Mouse (Mus musculus) spleen, postnatal 14 days (tissue): ENCODE results near the gene Ewsr1.

Experiments used
- DNase-seq, 2 experiments: peaks; one replicate each; pipeline ENCODE4 v3.0.0; 2021 to 2022; ENCODE audit warnings: low spot score in 2 of 2

Gene Ewsr1

DNA sequence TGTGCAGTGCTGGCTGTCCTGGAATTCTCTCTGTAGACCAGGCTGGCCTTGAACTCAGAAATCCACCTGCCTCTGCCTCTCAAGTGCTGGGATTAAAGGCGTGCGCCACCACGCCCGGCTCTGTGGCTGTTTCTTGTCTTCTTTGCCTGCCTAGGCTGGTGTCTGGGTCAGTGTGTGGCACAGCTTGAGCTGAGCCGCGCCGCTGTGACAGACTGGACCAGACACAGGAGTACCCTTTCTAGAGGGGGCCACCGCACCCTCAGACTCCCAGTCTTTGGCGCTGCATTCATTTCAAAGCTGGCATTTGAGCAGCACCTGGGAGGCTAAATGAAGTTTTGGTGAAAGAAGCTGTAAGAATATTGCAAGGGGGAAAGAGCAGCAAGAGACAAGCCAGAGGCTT is 40.3 kb downstream of the Ewsr1 start:
- DNase-seq = no peak

DNA sequence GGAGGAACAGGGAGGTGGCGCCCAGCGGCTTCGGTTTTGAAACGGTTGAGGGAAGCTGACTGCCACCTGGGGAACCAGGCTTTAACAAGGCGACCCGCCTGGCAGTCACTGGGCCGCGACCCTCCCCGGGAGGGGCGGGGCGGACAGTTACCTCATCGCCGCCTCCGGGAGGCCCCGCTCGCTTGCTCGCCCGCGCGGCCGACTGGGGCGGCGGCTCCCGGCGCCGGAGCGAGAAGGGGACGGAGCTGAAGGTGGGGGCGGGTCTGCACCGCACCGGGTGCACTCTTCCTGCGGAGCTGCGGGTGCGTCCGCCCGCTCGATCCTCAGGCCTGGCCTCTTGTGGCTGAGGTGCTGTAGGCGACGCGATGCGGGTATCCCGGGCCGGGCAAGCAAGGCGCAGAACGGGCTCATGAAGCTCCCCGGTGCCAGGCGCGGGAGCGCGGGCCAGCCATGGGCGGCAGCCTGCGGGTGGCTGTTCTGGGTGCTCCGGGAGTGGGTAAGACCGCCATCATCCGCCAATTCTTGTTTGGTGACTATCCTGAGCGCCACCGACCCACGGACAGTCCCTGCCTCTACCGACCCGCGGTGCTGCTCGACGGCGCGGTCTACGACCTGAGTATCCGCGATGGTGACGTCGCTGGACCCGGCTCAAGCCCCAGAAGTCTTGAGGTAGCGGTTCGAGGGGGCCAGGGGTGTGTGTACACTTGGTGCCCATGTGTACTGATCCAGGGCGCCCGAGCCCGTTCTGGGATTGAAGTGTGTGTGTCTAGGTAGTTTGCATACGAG is 41.0 kb downstream of the Ewsr1 start, which contains the start of gene Rasl10a:
TSS of gene Rasl10a (plus strand) at position 273 of the 786 bp plus-strand sequence.
- DNase-seq = peak in 1 of 2 experiments; percentile 48

DNA sequence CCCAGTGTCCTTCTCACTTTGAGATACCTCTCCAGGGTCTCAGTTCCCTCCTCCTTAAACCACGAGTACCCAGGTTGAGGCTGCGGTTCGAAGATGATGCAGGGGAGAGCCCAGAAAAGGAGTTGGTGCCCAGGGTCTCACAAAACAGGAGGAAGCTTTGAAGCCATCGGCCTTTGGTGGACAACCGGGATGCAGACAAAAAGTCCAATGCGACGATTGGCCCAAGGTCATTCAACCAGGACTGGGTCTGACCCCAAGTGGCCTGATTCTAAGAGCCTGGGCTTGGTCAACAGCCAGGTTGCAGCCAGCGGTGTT is 41.6 kb downstream of the Ewsr1 start:
- DNase-seq = no peak

DNA sequence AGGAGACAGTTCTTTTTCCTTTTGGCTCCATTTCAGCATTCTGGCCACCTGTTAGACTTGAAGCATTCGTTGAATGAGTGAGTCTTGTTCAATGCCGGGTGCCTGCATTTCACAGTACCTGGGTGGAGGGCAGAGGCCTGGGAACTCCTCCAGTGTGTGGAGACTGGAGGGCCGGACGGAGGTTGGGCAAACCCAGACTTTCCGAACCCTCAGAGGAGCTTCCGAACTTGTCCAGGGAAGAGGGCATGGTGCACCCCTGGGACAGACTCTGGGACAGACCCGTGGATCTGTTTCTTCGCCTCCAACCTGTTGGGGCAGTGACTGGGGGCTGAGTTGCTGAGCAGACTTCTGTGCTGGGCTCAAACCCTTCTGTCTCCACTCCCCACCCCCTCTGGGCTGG is 42.0 kb downstream of the Ewsr1 start:
- DNase-seq = no peak

DNA sequence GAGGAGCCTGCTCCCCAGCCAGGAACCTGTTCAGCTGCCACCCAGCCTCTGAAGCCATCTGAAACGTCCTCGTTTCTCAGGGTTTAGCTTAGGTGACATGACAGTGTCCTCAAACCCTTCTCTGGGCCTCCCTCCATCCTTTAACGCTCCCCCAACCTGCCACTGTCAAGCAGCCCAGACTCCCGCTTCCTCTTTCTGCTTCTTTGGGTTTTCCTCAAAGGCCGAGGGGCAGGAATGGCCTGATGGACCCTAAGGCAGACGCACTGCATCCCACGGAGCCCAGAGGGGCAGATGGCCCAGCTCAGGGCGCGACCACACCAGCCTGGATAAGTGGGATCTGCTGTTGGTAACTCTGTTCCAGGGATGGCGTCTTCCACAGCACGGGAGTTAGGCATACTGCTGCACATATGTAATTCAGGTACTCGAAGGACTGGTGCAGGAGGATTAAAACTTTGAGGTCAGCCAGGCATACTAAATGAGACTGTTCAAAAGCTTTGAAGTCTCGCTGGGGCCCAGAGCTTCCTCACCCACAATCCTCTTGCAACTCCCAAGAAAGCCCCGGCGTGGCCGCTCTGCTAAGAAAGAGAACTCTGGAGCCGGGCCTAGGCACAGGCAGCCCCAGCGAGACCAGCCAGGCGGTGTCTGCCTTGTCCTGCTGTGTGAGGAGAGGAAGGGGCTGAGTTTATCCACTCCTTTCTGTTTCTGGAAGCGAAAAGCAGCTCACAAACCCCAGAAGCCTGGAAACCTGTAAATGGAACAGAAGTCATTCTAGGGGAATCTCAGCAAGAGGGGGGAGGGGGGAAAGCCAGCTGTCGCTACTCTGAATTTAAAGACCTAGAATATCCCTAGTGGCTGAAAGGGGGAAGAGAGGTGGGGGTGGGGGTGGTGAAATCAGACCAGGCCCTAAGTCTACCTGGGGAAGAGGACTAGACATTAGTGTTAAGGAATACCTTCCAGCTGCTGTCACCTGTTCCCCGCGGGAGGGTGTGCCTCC is 42.8 kb downstream of the Ewsr1 start:
- no peak for DNase-seq

DNA sequence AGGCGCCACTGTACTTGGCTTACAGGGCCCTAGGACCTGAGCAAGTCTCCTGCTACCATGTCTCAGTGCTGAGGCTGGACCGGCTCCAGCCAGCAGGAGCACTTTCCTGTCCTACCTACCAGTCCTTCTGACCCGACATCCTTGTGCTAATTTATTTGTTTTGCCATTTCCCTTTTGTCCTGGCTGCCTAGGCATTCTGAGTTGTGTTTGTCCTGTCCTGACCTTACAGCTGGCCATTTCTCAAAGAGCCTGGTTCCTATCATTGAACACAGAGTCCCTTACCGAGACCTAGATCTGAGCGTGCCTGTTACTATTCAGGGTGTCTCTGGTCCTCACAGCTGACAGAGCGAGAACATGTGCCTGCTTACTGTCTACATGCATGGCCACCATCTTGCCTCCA is 44.2 kb downstream of the Ewsr1 start:
- no peak for DNase-seq

DNA sequence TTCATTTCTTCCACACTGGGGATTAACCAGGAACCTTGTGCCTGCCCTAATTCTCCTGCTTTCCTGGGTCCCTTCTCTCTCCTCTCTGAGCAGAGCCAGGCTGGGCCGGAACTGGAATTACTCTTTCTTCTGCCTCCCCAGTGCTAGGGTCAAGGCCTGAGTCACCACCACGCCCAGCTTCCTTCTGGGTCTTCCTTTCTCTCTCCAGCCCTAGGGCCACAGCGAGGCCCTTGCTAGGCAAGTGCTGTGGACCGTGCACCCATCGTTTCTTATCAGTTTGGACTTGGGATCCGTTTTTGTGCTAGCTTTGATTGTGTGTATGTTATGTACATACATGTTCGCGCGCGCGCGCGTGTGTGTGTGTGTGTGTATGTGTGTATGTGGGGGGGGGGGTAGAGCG is 44.9 kb downstream of the Ewsr1 start:
- no peak for DNase-seq

DNA sequence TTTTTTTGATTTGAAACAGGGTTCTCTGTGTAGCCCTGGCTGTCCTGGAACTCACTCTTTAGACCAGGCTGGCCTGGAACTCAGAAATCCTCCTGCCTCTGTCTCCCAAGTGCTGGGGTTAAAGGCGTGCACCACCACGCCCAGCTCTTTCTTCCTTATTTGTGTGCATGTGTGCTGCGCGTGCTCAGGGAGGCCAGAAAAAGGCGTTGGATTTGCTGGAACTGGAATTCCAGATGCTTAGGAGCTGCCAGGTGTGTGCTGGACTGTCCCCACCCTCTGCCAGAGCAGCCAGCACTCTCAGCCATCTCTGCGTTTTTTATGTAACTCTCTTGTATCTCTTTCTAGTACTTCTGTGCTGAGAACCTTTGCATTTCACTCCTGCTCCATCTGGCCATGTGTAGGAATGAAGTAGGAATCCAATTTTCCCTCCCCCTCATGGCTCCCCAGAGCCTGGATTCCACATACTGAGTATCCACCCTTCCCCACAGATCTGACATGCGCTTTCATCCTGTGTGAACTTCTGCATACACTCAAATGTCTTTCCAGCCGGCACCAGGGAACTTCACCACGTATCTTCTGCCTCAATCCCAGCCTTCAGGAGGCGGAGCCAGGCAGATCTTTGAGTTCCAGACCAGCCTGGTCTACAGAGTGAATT is 46.7 kb downstream of the Ewsr1 start:
- no peak for DNase-seq

DNA sequence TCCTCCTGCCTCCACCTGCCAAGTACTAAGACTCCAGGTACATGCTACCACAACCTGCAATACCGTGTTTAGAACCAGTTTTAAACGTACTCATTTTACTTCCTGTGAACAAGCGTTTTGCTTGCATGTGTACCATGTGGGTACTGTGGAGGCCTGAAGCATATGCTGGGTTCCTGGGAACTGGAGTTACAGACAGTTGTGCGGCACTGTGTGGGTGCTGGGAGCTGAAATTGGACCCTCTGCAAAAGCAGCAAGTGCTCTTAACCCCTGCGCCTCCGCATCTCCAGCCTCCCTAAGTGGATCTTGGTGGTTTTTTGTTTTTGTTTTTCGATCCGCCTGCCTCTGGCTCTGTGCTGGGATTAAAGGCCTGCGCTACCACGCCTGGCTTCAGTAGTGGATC is 47.4 kb downstream of the Ewsr1 start:
- DNase-seq = no peak

DNA sequence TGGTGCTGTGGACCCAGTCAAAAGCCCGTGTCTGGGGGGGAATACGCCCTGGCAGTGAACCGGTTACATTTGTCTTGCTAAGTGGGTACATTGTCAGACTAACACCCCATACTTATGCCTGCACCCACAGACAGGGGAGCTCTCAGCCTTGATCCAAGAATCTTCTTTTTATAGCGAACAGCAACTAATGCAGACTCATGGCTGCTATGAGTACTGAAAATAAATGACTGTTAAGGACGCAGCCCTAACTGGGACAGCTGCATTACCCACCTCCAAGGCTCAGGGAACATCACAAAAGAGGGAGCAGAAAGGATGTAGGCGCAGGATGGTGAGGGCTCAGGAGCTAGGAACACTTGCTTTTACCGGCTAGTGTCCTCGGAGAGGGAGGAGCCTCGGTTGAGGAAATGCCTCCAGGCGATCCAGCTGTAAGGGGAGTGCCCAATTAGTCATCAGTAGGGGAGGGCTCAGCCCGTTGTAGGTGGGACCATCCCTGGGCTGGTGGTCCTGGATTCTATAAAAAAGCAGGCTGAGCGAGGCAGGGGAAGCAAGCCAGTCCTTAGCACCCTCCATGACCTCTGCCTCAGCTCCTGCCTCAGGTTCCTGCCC is 52.6 kb downstream of the Ewsr1 start:
- no peak for DNase-seq

DNA sequence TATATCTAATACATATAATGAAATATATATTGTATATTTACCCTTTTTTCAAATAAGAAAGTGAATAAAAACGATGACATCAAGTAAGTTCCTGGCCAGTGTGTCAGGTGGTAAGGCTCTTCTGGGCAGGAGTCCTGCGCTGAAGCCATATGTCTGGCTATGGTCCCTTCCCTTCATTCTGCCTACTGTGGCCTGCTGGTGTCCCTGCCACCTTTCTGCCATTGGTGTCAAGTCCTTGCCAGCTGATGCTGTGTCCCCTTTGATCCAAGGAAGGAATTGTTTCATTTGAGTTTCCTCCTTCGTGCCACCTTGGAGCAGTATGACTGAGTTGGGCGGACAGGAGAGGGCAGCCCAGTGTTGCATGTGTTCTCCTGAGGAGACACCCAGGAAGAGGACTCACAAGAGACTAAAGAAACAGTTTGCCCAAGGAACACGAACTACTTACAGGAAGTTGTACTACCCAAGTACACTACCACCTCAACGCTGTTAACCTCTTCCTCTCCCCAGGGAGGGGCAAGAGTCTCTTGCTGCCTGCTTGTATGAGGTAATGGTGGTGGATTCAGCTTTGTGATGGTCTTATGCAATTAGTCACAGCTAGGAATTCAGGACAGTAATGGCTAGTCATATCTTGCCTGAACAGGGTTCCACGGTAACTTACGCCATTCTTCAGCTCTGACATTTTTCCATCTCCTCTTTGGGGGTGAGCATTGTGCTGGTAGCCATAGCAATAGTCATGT is 56.3 kb downstream of the Ewsr1 start:
- DNase-seq = no peak

DNA sequence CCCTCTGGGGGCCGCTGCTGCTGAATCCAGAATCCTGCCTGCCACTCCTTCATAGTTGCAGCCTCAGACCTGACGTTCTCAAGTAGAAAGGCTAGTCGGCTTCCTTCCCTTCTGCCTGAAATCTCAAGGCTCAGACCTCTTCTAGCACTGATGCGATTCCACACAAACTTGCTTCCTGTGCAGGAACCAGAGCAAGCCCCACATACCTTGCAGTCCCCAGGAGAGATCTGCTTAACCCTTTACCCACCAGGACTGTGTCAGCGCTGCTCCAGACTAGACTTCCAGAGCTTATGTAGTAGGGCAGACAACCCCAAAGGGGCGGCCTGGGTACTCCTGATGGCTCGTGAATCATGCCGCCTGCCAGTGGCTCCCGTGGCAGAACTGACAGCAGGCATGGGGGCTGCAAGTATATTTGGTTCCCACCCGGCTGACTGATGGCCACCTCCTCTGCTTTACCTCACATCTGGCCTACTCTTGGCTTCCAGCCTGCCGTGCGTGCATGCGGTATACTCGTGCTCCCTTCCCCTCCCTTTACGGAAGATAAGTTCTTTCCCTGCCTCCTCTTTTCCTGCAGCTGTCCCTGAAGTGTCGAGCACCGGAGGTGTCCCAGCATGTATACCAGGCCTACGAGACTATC is 57.8 kb downstream of the Ewsr1 start:
- no peak for DNase-seq

DNA sequence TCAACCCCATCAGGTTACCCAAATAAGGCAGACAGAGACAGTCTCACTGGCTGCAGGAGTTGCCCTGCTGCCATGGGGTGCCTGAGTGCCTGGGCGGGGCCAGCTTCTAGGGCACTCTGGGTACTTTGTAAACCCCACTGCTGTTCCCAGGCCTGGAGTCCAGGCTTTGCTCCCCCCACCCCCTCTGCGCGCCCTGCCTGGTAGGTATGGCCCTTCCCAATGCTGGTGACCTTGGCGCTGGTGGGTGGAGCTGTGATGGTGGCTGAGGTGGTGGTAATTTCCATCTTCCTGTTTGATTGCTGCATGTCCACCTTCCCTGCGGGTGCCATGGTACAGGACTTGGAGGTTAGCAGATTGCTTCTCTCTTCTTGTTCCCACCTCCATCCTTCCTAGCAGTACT is 58.5 kb downstream of the Ewsr1 start:
- DNase-seq = no peak

DNA sequence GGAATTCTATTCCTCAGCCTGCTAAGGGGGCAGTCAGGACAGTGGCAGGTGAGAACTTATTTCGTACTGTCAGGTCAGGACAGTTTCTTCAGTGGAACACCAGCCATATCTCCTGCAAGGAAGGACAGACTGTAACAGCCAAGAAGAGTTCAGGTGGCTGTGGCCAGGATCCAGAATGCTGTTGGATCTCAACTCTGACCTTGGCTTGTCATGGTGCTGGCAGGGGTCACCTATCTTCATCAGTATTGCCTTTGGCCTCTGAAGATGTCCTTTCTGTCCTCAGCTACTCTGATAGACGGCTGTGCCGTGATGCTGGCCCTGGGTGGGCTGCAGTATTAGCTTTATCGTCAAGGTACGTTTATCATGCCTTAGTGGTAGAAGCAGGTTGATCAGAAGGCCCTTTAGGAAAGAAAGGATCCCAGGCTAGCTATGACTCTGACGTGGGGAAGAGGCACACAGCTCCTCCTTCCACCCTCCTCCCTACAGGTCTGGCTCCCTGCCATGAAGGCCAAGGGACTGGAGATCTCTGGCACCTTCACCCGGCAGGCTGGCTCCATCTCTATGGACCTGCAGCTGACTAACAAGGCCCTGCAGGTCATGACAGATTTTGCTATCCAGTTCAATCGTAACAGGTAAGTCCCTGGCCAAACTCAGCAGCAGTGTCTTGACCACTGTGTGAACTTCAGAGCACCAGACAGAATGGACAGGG is 61.8 kb downstream of the Ewsr1 start:
- no peak for DNase-seq

DNA sequence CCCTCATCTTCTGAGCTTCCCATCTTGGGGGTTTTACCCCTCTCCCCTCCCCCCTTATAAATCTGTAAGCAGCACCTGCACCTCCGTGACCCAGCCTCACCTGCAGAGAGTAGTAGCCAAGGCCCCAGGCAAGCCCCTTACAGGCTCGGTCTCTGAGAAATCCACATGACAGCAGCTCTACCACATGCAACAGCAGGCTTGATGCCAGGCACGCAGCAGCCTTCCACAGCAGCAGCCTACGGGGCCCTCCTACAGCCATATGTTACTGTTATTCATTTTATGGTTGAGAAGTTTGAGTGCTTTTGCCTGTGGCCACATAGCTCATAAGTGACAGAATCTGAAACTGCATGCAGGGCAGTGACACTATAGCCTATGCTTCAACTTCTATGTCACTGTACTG is 63.6 kb downstream of the Ewsr1 start:
- no peak for DNase-seq

DNA sequence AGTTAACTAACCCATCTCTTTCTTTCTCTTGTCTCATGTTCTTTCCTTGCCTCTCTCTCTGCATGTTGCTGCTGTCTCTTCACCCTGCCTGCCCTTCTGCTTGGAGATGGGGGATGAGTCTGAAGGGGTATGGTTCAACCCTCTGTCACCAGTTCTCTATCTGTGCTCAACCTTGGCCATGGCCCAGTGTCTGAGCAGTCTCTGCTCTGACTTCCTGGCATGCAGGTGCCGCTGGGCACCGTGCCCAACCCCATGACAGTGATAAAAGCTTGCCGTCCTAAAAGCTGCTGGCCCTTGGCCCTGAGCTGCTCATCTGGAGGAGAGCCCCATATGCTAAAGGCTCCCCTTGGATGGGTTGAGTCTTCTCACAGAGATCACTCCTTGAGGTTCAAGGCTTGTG is 65.9 kb downstream of the Ewsr1 start:
- no peak for DNase-seq

DNA sequence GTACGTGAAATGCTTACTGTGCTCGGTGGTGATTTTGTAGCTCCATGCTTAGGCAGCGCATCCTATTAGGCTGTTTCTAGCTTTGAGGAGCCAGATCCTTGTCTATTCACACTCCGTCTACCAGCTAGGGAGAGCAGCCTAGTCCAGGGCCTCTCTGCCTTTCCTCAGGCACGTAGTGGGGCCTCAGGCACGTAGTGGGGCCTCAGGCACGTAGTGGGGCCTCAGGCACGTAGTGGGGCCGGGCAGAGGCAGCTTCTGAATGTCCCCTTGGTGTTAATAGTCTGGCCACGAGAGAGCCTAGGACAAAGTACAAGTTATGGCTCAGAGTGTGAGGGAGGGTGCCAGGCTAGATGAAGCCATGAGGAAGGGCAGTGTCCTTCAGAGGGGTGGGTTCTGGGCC is 66.4 kb downstream of the Ewsr1 start:
- DNase-seq = no peak

DNA sequence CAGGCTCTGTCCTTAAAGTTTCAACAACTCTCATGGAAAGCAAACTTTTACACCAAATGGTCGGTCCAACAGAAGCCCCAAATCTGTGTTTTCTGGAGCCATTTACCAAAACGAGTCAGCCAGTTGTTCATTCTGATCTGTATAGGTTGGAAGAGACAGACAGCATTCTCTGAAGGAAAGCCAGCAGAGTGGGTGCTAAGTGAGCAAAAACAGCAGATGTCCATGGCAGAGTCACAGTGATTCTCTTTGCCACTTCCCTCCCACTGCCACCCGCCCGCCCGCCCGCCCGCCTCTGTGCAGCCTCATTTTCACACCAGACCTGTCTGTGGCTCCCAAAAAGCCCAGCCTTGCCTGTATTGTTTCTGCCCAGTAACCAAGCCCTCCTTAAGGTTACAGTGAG is 70.8 kb downstream of the Ewsr1 start:
- no peak for DNase-seq

DNA sequence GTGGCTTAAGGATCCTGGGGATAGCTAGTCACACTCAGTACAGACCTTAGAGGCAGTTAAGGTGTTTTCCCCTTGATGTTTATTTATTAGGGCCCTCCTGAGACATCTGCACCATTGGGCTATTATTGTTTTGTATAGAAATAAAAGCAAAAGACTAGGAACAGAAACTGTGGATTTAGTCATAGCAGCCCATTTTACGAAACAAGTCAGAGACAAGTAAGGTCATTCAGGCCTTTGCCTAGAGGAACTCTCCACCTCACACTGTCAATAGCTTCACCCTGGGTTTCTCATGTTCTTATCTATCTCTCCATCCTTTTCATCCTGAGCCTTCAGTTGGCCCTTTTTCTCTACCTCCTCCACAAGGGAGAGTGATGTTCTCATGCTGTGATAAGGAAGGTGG is 74.0 kb downstream of the Ewsr1 start:
- no peak for DNase-seq
